Mouse (Mus musculus): ENCODE data around the gene Rrnad1.

GRCm38 (mm10) chr3:87884291-87884690, 46.2 kb downstream of the Rrnad1 start:
- TF ChIP-seq POLR2A (IDR thresholded peaks at IDR 0.05; ENCODE audit: borderline replicate concordance, low read depth, low read length) (no peak), CTCF (IDR thresholded peaks at IDR 0.05; ENCODE audit: low read depth, low read length) (no peak)

Data from bone marrow macrophage, adult 2 months (primary cell).